Mouse (Mus musculus) common myeloid progenitor, adult 5-6 weeks (primary cell): Measurements from ENCODE around the gene Aurkaip1. TPM values are rescaled to one million over a fixed set of nuclear protein-coding genes. Genes with fewer than 3 reads are reported as not detected.

ENCODE experiments used
- ATAC-seq: replicated peaks from 2 replicates; pipeline ENCODE4 v1.8.0; 2016; ENCODE audit warnings: low read depth, mild to moderate bottlenecking, moderate TSS enrichment, inconsistent platforms; ENCODE audit not compliant: poor library complexity, severe bottlenecking
- total RNA-seq: library from RNA; stranded (forward); fragments of 200-1000, 187-1606 nt; gene quantifications from 2 replicates; pipeline ENCODE4 v1.2.3, GENCODE M21; 2017

Gene Aurkaip1
- total RNA-seq, 1 experiment from 2014 or later: 123 TPM

DNA sequence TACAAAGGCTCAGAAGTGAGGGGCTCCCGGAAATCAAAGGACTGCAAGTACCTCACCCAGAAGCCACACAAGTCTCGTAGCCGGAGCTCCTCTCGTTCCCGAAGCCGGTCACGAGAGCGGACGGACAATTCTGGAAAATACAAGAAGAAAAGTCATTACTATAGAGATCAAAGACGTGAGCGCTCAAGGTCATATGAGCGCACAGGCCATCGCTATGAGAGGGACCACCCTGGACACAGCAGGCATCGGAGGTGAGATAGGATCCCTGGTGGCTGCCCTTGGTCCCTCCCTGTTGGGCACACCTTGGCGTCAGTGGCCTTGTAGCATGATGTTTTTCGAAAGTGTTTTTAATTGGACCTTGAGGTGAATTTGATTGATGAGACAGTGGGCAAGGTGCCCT, 7.6 kb upstream of the Aurkaip1 start:
- ATAC-seq: no peak

DNA sequence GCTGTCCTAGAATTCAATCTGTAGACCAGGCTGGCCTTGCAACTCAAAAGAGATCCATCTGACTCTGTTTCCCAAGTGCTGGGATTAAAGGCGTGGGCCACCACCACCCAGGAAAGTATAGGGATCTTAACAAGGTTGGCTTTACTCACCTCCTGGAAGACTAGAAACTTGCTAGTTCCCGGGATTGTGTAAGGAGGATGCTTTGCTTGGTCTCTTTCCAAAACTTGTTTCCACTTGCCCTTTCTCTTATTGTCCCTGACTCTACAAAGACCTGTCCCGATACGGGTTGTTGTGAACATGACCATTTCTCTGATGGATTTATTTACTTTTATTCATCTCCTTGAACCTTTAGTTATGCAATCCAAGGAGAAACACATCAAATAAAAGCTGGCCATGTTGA, 1.2 kb upstream of the Aurkaip1 start:
- no peak for ATAC-seq

DNA sequence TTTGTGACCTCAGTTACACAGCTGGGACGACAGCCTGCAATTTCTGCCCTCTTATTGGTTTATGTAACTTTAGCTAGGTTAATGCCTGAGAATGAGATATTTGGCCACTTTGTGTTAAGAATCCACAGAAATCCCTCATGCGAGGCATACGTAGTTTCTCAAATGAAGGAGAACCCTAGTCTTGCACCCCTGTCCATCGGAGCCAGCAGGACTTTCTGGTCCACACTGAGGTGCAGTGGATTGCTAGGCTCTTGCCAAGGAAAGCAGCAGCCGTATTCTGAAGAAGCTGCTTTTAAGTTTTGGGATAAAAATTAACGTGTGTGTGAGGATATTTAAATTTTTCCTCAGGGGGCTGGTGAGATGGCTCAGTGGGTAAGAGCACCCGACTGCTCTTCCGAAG, 476 bp upstream of the Aurkaip1 start:
- ATAC-seq: no peak

DNA sequence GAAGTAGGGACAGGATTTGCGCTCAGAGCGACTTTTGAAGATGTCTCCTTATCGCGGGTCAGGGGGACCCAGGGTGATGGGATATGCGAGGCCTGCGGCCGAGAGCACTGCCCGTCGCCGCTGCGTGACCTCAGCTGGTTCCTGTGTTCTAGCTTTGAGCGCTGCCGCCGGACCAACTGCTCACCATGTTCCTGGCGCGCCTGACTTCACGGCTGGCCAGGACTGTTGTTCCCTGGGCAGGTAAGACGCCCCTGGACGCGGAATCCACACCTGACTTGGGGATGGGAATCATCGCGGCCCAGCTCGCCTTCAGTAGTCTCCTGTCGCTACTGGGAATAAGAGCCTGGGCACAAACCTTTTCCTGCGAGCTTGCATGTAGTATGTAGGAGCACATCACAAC, 759 bp downstream of the Aurkaip1 start:
- ATAC-seq: no peak

DNA sequence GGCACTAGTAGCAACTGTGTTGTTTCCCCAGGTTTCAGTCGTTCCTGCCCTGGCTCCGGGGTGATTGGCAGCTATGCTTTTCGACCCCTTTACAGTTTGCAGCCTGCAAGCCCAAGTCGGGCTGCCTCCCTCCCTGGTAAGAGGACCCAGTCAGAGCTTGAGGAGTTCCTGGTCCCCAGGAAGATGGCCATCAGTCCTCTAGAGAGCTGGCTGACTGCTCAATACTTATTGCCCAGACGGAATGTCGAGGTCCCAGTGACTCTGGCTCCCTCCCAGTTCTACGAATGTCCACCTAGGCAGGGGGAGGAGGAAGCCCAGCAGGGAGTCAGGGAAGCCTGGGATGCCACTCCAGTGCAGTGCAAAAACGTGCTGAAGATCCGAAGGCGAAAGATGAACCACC, 1.2 kb downstream of the Aurkaip1 start:
- no peak for ATAC-seq

DNA sequence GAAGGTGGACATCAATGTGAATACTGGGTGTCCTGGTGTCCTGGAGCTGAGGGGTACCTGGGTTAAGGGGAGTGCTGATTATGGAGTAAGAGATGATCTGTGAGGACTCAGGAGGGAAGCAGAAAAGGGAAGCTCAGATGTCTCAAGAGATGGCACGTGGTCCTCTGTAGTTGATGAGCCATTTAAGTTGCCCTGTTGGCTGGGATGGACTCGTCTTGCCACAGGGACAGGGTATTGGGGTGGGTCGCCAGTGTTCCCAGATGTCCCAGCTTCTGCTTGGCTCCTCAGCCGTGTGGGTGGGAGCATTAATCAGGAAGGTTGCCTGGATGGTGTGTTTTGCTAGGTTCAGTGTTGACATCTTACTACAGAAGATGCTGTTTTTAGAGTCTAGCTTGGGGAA, 2.2 kb downstream of the Aurkaip1 start:
- no peak for ATAC-seq

DNA sequence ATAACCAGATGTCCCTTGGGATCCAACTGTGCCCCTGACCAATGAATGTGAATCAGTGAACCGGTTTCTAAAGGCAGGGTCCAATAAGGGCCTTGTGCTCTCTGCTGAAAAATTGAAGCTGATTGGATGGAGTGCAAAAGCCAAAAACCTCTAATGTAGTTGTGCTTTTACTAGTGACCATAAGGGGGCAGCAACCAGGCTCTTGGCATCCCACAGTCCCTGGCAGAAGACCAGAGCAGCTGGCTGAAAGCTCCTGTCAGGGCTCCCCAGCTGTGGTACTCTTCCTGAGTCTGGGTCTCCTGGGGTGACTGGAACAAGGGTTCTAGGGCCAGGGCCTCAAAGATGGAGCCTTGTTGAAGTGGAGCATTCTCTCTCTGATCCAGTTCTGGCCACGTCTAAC, 2.8 kb downstream of the Aurkaip1 start:
- peak; percentile 48 for ATAC-seq

DNA sequence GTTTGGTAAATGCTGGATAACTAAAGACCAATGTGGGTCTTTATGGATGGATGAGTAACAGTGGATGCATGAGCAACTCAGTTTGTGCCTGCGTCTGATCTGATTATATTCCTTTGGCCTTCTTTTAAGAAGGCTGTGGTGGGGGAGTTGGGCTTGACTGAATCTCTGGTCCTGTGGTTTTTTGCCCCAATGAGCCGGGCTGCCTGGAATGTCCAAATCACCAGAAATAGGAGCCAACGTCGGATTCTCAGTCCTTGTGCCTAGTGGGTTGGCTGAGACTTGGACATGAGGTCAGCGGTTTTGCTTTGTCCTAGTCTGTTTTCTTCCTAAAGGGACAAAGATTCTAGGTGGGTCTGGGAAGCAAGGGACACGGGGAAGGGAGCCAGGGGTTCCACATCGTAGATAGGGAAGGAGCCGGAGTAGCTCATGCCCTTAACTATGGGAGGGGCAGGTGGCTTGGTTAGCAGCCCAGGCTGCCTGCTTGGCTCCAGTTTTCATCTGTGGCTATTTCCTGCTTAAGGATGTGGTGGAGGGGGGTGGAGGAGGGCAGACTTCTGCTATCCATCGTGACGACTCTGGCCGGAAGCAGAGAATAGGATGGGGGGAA, 6.4 kb downstream of the Aurkaip1 start:
- peak; percentile 37 for ATAC-seq

DNA sequence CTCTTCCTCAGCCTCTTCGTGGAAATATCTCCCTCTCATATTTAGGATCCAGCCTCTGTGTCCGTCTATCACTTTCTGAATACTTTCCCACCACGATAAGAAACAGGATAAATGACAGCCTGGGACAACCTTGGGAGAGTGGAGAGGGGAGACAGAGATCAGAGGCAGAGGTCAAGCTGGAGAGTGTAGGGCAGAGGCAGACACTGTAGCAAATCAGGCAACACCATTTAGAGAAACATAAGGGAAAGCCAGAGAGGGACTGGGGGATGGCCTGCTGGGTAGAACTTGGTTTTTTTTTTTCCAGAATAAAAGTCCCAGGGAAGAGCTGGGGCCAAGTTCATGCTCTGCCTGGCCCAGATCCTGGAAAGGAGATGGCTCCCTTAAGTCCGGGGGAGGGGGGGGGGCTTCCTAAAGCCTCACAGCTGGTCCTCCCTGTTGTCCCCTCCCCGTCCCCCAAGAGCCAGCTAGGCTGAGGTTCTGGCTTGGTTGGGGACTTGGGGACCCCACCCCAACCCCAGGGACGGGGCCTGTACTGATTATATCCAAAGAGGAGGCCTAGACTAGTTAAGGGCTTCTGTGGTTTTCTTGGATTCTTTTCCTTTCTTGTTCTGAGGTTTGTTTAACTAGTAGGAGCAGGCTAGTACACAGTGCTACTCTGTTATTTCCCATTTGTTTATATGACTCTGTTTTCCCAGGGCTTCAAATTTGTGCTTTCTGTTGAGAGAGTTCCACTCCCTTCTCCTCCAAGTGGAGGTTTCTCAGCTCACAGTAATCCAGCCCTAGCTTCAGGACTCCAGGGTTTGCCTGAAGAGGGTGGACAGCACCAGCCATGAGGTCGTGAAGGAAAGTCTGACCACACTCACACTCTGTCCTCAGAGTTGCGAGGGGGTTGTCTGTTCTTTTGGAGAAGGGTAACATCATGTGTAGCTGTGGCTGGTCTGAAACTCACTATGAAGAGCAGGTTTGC, 7.4 kb downstream of the Aurkaip1 start:
- ATAC-seq: no peak

DNA sequence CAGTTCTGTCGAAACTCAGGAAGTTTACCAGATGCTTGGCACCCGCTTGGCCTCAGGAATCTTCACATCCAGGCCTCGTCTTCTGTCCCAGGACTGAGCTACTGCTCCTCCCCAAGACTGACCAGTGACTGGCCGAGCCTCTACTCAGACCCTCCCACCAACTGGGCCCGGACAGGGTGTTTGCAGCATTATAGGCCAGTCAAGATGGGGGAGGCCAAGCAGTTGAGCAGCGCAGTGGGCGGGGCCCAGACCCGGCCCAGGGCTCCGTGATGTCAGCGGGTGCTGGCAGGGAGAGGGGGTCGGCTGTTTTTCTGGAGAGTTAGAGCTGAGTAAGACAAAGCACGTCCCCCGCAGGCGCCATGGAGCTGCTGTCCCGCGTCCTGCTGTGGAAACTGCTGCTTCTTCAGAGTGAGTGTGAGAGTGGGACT, 8.4 kb downstream of the Aurkaip1 start, which contains the start of gene Mxra8:
Gene Mxra8, plus strand, starts transcription at position 198 of the 428 bp plus-strand sequence.
- ATAC-seq: no peak

DNA sequence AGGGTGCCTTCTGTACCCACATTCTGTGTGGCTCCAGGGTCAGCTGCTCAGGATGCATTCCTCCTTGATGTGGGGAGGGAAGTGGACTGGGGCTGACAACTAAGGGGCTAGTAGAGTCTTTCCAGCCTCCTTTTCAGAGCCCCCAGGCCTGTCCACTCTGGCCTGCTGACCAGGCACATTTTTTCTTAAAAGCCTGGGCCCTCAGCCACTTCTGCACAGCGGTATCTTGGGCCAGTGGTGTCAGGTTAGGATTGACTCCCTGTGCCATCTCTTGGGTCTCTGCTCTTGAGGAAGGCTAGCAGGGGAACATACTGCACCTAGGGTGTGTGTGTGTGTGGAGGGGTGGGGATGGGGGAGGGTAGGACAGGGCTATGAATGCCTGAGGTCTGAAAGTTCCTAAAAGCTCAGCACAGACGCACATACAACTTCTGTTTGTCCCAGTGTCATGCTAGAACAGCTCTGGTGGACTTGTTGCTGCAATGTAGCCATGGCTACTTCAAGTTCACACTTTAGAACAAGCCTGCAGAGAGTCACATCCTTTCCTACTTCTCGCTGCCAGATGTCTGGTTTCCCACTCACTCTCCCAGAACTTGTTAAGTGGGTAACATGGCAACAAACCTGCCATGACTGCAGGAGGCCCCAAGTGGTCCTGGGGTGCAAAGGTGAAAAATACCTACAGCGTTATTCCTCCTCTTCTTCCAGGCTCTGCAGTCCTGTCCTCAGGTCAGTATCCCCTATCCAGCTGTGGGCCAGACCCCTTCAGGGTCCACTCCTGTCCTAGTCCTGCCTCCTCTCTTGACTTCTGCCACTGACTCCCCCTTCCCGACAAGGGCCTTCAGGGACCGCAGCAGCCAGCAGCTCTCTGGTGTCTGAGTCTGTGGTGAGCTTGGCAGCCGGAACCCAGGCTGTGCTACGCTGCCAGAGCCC, 9.3 kb downstream of the Aurkaip1 start:
- ATAC-seq: no peak

DNA sequence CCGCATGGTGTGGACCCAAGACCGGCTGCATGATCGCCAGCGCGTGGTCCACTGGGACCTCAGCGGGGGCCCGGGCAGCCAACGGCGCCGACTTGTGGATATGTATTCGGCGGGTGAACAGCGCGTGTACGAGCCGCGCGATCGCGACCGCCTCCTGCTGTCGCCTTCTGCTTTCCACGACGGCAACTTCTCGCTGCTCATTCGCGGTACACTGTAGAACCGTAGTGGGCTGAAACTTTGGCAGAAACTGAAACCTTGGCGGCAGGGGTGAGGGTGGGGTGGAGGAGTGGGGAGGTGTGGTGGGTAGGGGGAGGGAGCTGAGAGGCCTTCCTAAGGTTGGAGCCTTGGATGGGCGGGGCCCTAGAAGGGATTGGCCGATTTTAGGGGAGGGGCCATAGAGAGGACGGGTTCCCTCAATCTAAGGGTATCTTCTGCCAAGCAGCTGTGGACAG, 10.0 kb downstream of the Aurkaip1 start:
- peak; percentile 64 for ATAC-seq

DNA sequence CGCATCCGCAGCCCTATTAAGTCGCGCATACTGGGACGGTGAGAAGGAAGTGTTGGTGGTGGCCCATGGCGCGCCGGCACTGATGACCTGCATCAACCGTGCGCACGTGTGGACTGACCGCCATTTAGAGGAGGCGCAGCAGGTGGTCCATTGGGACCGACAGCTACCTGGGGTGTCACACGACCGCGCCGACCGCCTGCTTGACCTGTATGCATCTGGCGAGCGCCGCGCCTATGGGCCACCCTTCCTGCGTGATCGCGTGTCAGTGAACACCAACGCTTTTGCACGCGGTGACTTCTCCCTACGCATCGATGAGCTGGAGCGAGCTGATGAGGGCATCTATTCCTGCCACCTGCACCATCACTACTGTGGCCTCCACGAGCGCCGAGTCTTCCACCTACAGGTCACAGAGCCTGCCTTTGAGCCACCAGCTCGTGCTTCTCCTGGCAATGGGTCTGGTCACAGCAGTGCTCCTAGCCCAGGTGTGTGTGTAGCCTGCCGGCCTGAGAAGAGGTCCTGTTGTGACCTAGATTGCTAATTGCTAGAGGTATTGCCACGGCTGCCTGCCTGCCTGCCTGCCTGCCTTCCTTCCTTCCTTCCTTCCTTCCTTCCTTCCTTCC, 10.7 kb downstream of the Aurkaip1 start:
- no peak for ATAC-seq

DNA sequence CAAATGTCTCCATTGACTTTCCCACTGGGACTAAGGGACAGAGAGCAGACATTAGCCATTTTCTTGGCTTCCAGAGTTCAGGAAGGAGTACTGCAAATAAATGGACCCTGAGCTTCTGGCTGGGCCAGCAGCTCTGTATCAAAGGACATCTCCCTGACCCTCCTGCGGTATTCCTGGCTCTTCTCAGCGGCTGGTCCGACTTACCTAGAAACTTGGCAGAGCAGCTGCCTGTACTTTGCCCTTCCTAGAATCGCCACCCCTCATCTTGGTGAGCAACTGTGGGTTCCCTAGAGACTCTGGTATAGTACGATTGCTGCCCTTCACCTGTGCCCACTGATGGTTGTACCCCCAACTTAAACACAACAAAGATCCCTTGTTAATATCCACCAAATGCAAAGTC, 12.2 kb downstream of the Aurkaip1 start:
- no peak for ATAC-seq

DNA sequence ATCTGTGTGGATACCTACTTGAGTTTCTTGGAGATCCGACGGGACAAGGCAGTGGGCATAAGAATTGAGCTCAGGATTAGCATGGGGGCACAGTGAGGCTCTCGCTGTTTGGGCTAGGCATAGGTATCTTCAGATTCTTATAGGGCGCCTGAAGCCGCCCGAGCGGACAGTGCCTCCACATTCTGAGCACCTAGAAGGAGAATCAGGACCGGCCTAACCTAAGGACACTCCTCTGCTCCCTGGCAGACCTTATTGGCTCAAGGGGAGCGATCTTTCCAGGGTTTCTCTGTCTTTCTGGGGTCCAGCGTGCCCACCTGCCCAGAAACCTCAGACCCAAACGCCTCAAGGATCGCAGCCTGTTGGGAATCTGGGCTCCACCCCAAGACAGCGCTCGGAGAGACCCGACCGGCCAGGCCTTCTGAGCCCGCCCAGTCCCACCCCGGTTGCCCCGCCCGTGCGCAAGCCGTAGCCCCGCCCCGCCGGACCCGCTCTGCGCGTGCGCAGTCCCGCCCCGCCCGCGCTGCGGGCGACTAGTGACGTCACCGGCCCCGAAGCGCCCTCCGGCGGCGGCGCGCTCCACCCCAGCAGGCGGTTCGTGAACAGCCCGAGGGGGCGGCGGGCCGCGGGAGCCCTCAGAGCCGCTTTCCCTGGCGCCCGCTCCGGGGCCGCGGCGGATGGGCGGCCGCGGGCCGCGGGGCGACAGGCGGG, 16.0 kb downstream of the Aurkaip1 start, which contains the start of gene Dvl1:
Gene Dvl1, plus strand, starts transcription at position 532 of the 708 bp plus-strand sequence.
- peak; percentile 71 for ATAC-seq

DNA sequence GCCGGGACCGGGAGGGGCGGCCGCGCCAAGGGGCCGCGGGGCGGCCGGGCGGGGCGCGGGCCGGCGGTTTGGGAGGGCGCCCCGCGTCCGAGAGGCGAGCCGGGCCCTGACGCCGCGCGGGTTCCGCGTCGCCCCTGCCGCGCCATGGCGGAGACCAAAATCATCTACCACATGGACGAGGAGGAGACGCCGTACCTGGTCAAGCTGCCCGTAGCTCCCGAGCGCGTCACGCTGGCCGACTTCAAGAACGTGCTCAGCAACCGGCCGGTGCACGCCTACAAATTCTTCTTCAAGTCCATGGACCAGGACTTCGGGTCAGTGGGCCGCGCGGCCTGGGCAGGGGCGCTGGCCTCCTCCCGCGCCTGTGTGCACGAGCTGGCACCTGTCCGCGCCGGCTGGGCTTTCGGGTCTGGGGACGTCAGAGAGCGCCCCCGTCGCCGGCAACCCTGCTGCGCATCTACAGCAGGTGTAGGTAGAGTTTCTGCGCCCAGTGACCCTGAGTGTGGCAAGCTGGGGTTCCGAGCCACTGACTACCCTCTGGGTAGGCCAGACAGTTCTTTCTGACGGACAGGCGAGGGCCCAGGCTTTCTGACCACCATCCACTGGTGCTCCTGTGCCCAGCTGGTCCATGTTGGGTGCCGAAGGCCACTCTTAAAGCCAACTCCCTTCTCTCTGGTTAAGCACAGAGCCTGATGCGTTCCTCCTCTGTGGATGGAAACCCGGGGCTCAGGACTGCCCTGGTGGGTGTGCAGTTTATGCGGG, 16.7 kb downstream of the Aurkaip1 start:
- peak; percentile 21; the same call in 1 of the 2 replicates for ATAC-seq

DNA sequence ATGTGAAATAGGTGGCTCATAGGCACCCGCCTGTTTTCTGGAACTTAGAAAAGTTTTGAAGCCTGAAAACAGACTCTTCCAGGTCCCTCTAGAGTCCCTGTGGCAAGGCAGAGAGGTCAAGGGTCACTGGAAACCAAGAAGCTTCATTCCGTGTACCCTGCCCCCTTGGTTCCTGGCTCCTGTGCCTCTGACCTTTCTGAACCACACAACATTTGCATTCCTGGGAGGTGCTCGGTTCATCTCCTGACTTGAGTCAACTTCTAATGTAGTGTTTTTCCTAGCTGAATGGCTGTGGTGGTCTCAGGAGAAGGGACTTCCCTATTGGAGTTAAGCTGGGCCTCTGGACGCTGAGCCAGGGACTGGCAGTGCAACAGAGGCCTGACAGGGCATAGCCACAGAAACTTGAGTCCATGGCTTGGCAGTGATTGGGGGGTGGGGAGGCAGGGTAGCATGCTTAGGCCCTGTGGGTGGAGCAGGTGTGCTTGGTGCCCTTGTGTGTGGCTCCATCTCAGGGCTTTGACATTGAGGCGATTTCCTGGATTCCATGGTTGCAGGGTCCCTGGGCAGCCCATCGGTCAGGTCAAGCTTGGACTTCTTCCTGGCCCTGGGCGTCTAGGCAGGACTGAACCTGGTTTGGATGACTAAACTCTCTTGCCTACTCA, 17.5 kb downstream of the Aurkaip1 start:
- ATAC-seq: no peak

DNA sequence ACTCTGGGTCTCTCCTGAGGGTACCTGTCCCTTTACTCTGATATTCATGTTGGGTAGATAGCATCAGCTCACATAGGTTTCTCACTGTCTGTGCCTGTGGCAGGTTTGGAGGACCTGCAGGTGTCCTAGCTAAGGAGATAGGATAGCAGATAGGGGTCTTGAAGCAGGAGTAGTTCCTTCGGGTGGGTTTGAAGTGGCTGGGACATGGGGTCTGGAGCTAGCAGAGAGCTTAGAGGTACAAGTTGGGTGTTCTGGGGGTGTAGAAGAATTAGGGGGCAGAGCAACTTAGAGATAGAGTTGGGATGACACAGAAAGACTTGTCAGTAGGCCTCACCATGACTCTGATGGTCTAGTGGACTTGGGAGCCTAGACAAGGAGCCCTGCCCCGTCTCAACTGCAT, 18.3 kb downstream of the Aurkaip1 start:
- no peak for ATAC-seq
